Mouse (Mus musculus) spleen, adult 2 months (tissue): ENCODE measurements around the gene Ccdc153.

Experiments used
- CTCF ChIP-seq: fragments of 200-500 bp; IDR thresholded peaks from 2 replicates; pipeline ENCODE4 v1.5.1; 2011; ENCODE audit warnings: mild to moderate bottlenecking, inconsistent platforms; ENCODE audit not compliant: insufficient read depth, insufficient read length, insufficient replicate concordance; ENCODE audit errors: extremely low read depth
- POLR2A ChIP-seq: fragments of 200-500 bp; IDR thresholded peaks from 2 replicates; pipeline ENCODE4 v1.6.1; 2011; ENCODE audit warnings: low read depth, low read length, inconsistent platforms

GRCm38 (mm10) chr9:44225993-44226392 lies 14.5 kb upstream of the Ccdc153 start:
- TF ChIP-seq CTCF (no peak), POLR2A (no peak)
